Mouse (Mus musculus) B cell, adult 62 days (primary cell): ENCODE measurements around the gene Ybey. TPM values are rescaled to one million over a fixed set of nuclear protein-coding genes. Genes with fewer than 3 reads are reported as not detected.

Source experiments
- total RNA-seq: library from RNA; stranded (reverse); gene quantifications from 4 replicates; pipeline ENCODE4 v1.2.4, GENCODE M21; 2023

The Ybey gene
- total RNA-seq: 1.2 to 2.1 TPM (median 1.6 TPM) in 4 replicates

GRCm38 (mm10) chr10:76468203-76469162 is at the start of gene Ybey, which contains the start of gene Mcm3ap:
Gene Ybey, minus strand, starts transcription at chr10:76469114.
Gene Mcm3ap, plus strand, starts transcription at chr10:76468927.

DNA sequence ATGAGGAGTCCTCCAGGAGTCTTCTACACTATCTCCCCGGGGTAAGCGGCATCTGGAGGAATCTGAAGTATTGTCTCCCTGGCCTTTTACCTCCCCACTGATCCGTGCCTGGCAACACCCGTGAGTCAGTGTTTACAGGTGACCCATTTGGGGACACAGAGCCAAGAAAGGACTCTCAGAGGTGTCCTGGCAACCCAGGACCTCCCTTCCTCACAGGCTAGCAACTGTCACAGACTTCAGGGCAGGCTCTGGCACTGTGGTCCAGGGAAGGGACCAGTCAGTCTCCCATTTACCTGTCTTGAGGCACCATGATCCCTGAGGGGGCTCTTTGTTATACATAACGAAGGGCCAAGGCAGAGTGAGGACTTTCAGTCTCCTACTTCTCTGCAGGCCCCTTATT is 20.1 kb downstream of the Ybey start, which contains the start of gene 2610028H24Rik:
Gene 2610028H24Rik (plus strand): TSS at position 231 of the 400 bp plus-strand sequence.

DNA sequence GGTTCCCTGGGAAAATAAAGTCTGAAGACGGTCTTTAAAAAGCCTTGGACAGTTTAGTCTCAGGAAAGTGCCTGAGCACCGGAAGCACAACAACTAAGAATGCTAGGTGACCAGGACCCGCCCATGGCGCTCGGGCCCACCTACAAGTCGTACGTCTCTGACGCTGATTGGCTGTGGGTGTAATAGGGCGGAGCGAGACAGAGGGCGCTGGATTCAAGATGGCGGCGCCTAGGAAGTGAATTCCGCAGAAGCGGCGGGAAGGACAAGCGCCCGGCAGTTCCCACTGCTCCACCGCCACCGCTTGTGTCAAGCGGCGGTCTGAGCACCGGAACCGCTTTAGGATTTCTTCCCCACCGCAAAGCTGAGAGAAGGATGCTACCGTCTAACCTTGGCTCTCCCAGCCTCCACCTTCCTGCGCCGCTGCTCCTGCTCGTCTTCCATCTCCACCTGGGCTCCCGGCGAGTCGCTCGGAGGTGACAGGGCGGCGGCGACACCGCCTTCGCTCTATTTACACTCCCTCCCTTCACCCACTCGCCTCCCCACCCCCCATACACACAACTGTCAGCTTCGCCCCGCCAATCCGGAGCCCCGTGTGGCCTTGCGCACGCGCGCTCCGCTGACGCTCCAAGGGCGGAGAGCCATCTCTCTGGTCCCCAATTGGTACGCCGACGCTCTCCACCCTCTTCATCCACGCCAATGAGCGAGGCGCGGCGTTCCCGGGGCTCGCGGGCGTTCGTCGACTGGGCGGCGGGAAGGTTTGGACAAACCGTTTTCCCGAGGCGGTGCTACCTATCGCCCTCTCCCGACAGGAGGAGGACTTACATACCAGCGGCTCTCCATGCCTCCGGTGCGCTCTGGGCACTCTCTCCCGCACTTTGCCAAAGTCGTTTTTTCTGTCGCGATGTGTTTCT is 26.5 kb downstream of the Ybey start, which contains the start of gene Pcnt:
Gene Pcnt (minus strand): TSS at position 609 of the 911 bp plus-strand sequence.

GRCm38 (mm10) chr10:76440281-76440680 is 28.6 kb downstream of the Ybey start, which contains the start of gene AC141477.1:
Gene AC141477.1, minus strand, starts transcription at chr10:76440444.

Other genes with a start within 250 kb of the Ybey start
- 7.9 to 10.5 TPM (median 9.1 TPM) in 4 replicates for gene Prmt2, start 231.2 kb downstream of the Ybey start, total RNA-seq
- gene S100b, start 215.3 kb downstream of the Ybey start, total RNA-seq: not detected in 4 replicates
- gene Dip2a, start 123.8 kb downstream of the Ybey start, total RNA-seq: 5.8 to 8.5 TPM (median 6.7 TPM) in 4 replicates
- gene AC141477.1, start 28.7 kb downstream of the Ybey start, total RNA-seq: 5.2 to 28.2 TPM (median 11.7 TPM) in 4 replicates
- 57.8 to 72.5 TPM (median 63.6 TPM) in 4 replicates for gene Pcnt, start 26.3 kb downstream of the Ybey start, total RNA-seq
- gene 2610028H24Rik, start 20.0 kb downstream of the Ybey start, total RNA-seq: not detected in 4 replicates
- 66.9 to 82.3 TPM (median 73.1 TPM) in 4 replicates for gene Mcm3ap, start 187 bp downstream of the Ybey start, total RNA-seq
- gene Lss, start 62.5 kb upstream of the Ybey start, total RNA-seq: 11.9 to 28.3 TPM (median 18.9 TPM) in 4 replicates
- not detected in 4 replicates for gene Spatc1l, start 93.2 kb upstream of the Ybey start, total RNA-seq
- gene Ftcd, start 106.5 kb upstream of the Ybey start, total RNA-seq: not detected in 4 replicates
- not detected in 4 replicates for gene Col6a2, start 154.5 kb upstream of the Ybey start, total RNA-seq